Mouse (Mus musculus) induced T-regulatory cell, adult 2 months (primary cell): ENCODE results near the gene Havcr2.
"Not testable (repeated sequence)": the region's sequence is repeated elsewhere in the genome, so short reads cannot be mapped to it uniquely, and the experiment has no call there.

Experiments
- DNase-seq: peaks from one replicate; pipeline ENCODE4 v3.0.0-alpha.2; 2012; ENCODE audit warnings: low read depth

The Havcr2 gene

GRCm38 (mm10) chr11:46461362-46461761, 6.6 kb downstream of the Havcr2 start:
- DNase-seq: peak; percentile 67

DNA sequence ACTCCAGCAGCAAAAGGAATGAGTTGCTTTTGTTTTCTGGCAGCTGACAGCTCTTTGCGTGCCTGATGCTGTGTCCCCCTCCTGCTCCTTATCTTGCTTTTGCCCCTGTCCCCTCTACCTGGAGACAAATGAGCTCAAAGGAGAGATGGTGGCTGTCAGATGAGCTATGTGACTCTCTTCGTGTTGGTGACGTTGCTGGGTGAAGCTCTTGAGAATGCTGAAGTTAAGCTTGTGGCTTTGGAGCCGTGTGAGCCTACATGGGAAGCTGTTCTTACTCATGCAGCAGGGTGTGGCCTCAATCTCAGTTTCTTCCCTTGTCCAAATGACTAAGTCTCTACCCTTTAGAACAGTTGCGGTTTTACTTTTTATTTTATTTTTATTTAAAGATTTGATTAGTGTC, 7.2 kb downstream of the Havcr2 start:
- peak; percentile 86 for DNase-seq

GRCm38 (mm10) chr11:46466878-46467277, 12.1 kb downstream of the Havcr2 start:
- DNase-seq: peak; percentile 83

- peak; percentile 81 for DNase-seq
Measured at GRCm38 (mm10) chr11:46474220-46474619, 19.5 kb downstream of the Havcr2 start.

- DNase-seq: no peak
Measured at GRCm38 (mm10) chr11:46479311-46479710, 24.6 kb downstream of the Havcr2 start.

DNA sequence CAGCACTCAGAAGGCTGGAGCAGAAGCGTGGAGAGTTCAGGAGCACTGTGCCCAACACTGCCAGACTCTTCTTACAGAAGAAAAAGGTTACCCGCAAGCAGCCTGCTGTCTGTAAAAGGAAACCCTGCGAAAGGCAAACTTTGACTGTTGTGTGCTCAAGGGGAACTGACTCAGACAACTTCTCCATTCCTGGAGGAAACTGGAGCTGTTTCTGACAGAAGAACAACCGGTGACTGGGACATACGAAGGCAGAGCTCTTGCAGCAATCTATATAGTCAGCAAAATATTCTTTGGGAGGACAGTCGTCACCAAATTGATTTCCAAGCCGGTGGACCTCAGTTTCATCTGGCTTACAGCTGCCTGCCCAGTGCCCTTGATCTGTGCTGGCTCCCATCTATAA, 25.8 kb downstream of the Havcr2 start:
- no peak for DNase-seq

DNA sequence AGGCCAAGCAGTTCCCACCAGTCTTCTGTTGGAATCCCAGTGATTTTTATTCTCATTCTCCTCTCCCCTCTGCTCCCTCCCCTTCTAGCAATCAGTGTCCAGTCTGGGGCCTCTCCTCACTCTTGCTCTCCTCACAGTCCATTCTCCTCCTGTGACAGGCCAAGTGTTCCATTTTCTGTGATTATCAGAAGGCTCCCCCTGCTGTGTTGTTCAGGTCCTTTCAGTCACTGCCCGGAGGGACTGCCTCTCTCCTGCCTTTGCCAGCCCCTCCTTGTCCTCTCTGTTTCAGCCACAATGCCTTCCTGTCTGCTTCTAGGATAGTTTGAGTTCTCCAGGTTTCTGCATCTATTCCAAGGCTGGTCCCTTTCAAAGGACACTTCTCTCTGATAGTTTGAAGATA, 33.5 kb downstream of the Havcr2 start:
- no peak for DNase-seq

GRCm38 (mm10) chr11:46488650-46489049, 33.9 kb downstream of the Havcr2 start:
- DNase-seq: no peak

GRCm38 (mm10) chr11:46507146-46507545, 52.4 kb downstream of the Havcr2 start:
- peak; percentile 60 for DNase-seq

DNA sequence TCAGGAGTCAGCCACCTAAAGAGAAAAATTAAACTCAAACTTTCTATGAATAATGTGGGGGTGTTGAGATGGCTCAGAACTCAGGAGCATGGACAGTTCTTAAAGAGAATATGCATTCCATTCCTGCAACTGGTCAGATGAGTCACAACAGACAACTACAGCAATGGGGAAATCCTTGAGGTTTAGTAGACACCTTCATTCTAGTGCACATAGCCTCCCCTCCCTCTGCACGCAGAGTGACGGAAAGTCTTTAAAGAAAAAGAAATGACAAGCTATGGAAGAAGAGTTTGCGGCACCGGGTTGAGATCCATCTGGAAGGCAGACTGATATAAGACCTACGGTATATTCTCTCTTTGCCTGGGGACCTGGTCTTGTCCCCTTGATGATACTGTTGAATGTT, 55.2 kb downstream of the Havcr2 start:
- no peak for DNase-seq

DNA sequence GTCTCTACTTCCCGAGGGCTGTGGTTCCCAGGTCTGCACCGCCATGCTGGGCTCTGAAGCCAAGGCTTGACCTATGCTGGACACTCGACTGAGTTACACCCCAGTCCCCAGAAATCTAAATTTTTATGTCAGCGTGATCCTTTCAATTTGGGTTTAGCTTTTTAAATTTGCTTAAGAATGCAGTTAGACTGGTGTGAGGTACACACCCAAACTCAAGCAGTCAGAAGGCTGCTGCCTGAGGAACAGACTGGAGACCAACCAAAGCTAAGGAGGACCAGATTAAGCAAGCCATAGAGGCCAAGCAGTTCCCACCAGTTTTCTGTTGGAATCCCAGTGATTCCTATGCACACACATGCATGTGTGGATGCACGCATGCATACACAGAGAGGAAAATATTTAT, 66.6 kb downstream of the Havcr2 start:
- DNase-seq: not testable (repeated sequence)

DNA sequence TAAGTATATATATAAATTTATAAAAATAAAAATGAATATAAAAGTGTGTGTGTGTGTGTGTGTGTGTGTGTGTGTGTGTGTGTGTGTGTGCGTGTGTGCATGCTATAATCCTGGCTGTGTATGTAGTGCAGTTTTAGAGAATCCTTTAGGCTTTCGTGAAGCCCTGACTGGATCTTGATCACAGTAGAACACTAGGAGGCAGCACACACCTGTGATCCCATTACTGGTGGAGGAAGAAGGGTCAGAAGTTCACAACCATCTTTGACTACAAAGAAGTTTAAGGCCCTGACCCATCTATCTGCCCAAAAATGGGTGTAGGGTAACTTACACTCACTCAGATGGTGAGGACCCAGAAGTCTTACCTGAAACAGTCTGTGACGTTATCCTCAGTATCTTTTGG, 68.0 kb downstream of the Havcr2 start:
- DNase-seq: peak; percentile 63

- DNase-seq: no peak
Measured at GRCm38 (mm10) chr11:46523912-46524311, 69.2 kb downstream of the Havcr2 start, which contains the start of gene Gm12169. Gene Gm12169, plus strand, starts transcription at chr11:46524212.

DNA sequence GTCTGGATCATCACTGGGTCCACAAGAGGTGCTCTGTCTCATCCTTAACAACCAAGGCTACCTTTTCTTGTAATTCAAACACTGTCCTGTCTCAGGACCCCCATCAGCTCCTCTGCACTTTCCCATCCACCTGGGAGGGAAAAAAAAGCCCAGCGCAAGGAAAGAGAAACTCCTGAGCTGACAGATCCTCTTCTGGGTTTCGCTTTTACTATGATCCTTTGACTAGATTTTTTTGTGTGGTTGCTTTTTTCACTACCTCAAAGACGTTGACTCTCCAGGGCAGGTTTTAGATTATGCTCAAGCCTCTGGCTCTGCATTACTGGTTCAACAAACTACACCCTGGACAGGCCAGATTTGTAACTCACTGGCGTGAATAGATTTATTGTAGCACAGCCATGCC, 75.4 kb downstream of the Havcr2 start:
- peak; percentile 38 for DNase-seq
